Mouse (Mus musculus) MEL (cell line): ENCODE measurements around the gene Rhob.

Source experiments
- BHLHE40 ChIP-seq: IDR thresholded peaks from 2 replicates; pipeline ENCODE4 v1.6.1; 2012; ENCODE audit warnings: low read depth, mild to moderate bottlenecking, inconsistent platforms, low read length, improper control_type of control experiment, borderline replicate concordance
- CHD1 ChIP-seq: IDR thresholded peaks from 2 replicates; pipeline ENCODE4 v1.6.1; 2012; ENCODE audit warnings: low read depth, mild to moderate bottlenecking, inconsistent platforms, low read length, improper control_type of control experiment
- CTCF ChIP-seq, 3 experiments: IDR thresholded peaks in 2 of 3; conservative IDR thresholded peaks in 1 of 3; 2 replicates each; pipeline ENCODE4 v1.5.1; 2011 to 2012; ENCODE audit warnings: low read length in 3 of 3, low read depth in 2 of 3, mild to moderate bottlenecking in 2 of 3, improper control_type of control experiment in 1 of 3, inconsistent platforms in 1 of 3, mixed read lengths in 1 of 3, moderate library complexity in 1 of 3; ENCODE audit not compliant: control insufficient read depth in 1 of 3, insufficient read depth in 1 of 3, poor library complexity in 1 of 3, severe bottlenecking in 1 of 3
- MAX ChIP-seq: IDR thresholded peaks from 2 replicates; pipeline ENCODE4 v1.6.1; 2011; ENCODE audit warnings: low read length, improper control_type of control experiment
- POLR2AphosphoS2 ChIP-seq: IDR thresholded peaks from 2 replicates; pipeline ENCODE4 v1.6.1; 2011; ENCODE audit warnings: low read length, improper control_type of control experiment
- TAL1 ChIP-seq: IDR thresholded peaks from 2 replicates; pipeline ENCODE4 v1.6.1; 2012; ENCODE audit warnings: mild to moderate bottlenecking, inconsistent platforms, low read length, moderate library complexity, mixed read lengths
- TBP ChIP-seq: IDR thresholded peaks from 2 replicates; pipeline ENCODE4 v1.8.0; 2011; ENCODE audit warnings: low read depth, low read length, improper control_type of control experiment

- no peak for TF ChIP-seq TBP
- no peak for TF ChIP-seq CTCF (IDR thresholded peaks at IDR 0.05 in 2 of 3, conservative IDR thresholded peaks at IDR 0.05 in 1 of 3; ENCODE audit: control insufficient read depth in 1 of 3, insufficient read depth in 1 of 3, low read depth in 2 of 3, low read length in 3 of 3, poor library complexity in 1 of 3, severe bottlenecking in 1 of 3)
- no peak for TF ChIP-seq POLR2AphosphoS2
- no peak for TF ChIP-seq CHD1
- no peak for TF ChIP-seq MAX
- TF ChIP-seq TAL1, result no peak
- TF ChIP-seq BHLHE40, result no peak
Observed at GRCm38 (mm10) chr12:8450639-8451038, 49.2 kb downstream of the Rhob start.
